14 mouse cellular contexts compared by ENCODE assay signal in the genomic region with DNA sequence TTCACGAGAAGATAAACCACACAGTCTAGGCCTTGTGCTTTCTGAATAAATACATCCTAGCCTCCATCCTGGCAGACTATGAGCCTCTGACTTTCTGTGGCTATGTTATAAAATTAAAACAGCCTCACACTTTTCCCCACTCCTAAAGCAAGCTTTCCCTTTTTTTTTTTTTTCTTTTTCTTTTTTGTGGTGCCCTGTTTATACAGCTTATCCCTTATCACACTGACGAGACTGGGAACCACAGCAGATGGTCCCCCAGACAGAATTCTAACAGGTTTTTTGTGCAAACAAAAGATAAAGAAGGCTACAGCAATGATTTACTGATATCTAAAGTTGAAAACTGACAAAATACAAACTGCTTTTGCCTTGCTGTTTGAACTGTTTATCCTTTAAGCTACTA. TPM values are rescaled to one million over a fixed set of nuclear protein-coding genes. Genes with fewer than 3 reads are reported as not detected.
DNase-seq lines count a peak whose midpoint lies in the region; ATAC-seq and TF ChIP-seq lines count a peak whose summit lies in the region.
"Had no signal": no experiment of that assay in that cellular context is flagged by ENCODE, and none has a peak within 500 bp of the region (broad histone marks: within the 10 kb centered on the region; RNA-seq: fewer than 3 reads in every experiment).

No protein-coding gene starts in this region.

- intact Hi-C loops in left cerebral cortex, adult 2 months (cut with DNase I): no loop called here

- H3K4me1 ChIP-seq in hindbrain, embryonic 10.5 days (replicated peaks): peaks cover 39% of the 10 kb centered on the region
- H3K4me1 ChIP-seq in hindbrain, embryonic 13.5 days (replicated peaks): peaks cover 19% of the 10 kb centered on the region
- H3K4me1 ChIP-seq in stomach, embryonic 14.5 days (ENCODE audit: control insufficient read depth, insufficient read depth, low read length): peaks cover 21% of the 10 kb centered on the region
- no peaks in the 10 kb centered on the region for H3K4me1 ChIP-seq in stomach, postnatal 0 days (replicated peaks; ENCODE audit: control insufficient read depth, insufficient read depth)
- H3K4me1 ChIP-seq in liver, embryonic 13.5 days (replicated peaks): peaks cover 28% of the 10 kb centered on the region

- H3K36me3 ChIP-seq in hindbrain, embryonic 10.5 days: no peaks in the 10 kb centered on the region
- no peaks in the 10 kb centered on the region for H3K36me3 ChIP-seq in hindbrain, embryonic 13.5 days
- no peaks in the 10 kb centered on the region for H3K36me3 ChIP-seq in stomach, embryonic 14.5 days (ENCODE audit: control insufficient read depth, insufficient read depth, low read length)
- no peaks in the 10 kb centered on the region for H3K36me3 ChIP-seq in stomach, postnatal 0 days (ENCODE audit: control insufficient read depth, insufficient read depth, low read length)
- no peaks in the 10 kb centered on the region for H3K36me3 ChIP-seq in liver, embryonic 13.5 days
- H3K36me3 ChIP-seq: heart, embryonic 10.5 days; liver, embryonic 15.5 days had no signal

- peak overlapping the region; percentile 56; the same call in 1 of the 2 replicates for H3K27ac ChIP-seq in hindbrain, embryonic 10.5 days
- no peak overlapping the region for H3K27ac ChIP-seq in hindbrain, embryonic 13.5 days
- H3K27ac ChIP-seq in stomach, embryonic 14.5 days (ENCODE audit: low read length): peak overlapping the region; percentile 58; the same call in 1 of the 2 replicates
- no peak overlapping the region for H3K27ac ChIP-seq in stomach, postnatal 0 days (replicated peaks)
- H3K27ac ChIP-seq in liver, embryonic 13.5 days: no peak overlapping the region
- no peak overlapping the region for H3K27ac ChIP-seq in left cerebral cortex, adult 2 months
- H3K27ac ChIP-seq: liver, embryonic 15.5 days had no signal

- TF ChIP-seq EP300 in stomach, postnatal 0 days (optimal IDR thresholded peaks at IDR 0.05): no peak

- no peak for DNase-seq in hindbrain, embryonic 10.5 days (ENCODE audit: low spot score)
- no peak for DNase-seq in stomach, postnatal 0 days (ENCODE audit: low spot score)
- DNase-seq in liver, embryonic 13.5 days: no peak
- no peak for DNase-seq in right cerebral cortex, adult 2 months (ENCODE audit: low spot score in 2 of 2)
- DNase-seq in left cerebral cortex, adult 2 months (ENCODE audit: extremely low spot score in 1 of 2, low spot score in 2 of 2): no peak
- DNase-seq in right cerebral cortex, postnatal 36 days (ENCODE audit: low spot score in 2 of 2): no peak
- DNase-seq: cerebellum, adult 18-20 months; kidney, adult 2 months; thymus, adult 2 months had no signal

- H3K9ac ChIP-seq in hindbrain, embryonic 13.5 days: no peak overlapping the region
- no peak overlapping the region for H3K9ac ChIP-seq in stomach, embryonic 14.5 days (replicated peaks; ENCODE audit: low read depth, low read length)
- no peak overlapping the region for H3K9ac ChIP-seq in stomach, postnatal 0 days (ENCODE audit: low read length)
- no peak overlapping the region for H3K9ac ChIP-seq in liver, embryonic 13.5 days
- H3K9ac ChIP-seq: liver, embryonic 15.5 days had no signal

- no peak overlapping the region for H3K4me2 ChIP-seq in hindbrain, embryonic 13.5 days
- H3K4me2 ChIP-seq in stomach, embryonic 14.5 days (replicated peaks; ENCODE audit: low read depth, low read length): no peak overlapping the region
- H3K4me2 ChIP-seq in stomach, postnatal 0 days (replicated peaks; ENCODE audit: low read depth): no peak overlapping the region
- no peak overlapping the region for H3K4me2 ChIP-seq in liver, embryonic 13.5 days
- H3K4me2 ChIP-seq: liver, embryonic 15.5 days had no signal

- no peaks in the 10 kb centered on the region for H3K9me3 ChIP-seq in hindbrain, embryonic 10.5 days
- H3K9me3 ChIP-seq in hindbrain, embryonic 13.5 days: no peaks in the 10 kb centered on the region
- H3K9me3 ChIP-seq in stomach, embryonic 14.5 days (ENCODE audit: control insufficient read depth, low read depth, low read length): no peaks in the 10 kb centered on the region
- no peaks in the 10 kb centered on the region for H3K9me3 ChIP-seq in stomach, postnatal 0 days (ENCODE audit: control insufficient read depth, low read length)
- H3K9me3 ChIP-seq in liver, embryonic 13.5 days (replicated peaks): no peaks in the 10 kb centered on the region
- H3K9me3 ChIP-seq: heart, embryonic 10.5 days; liver, embryonic 15.5 days had no signal

- ATAC-seq in hindbrain, embryonic 13.5 days (ENCODE audit: low FRiP score): no peak
- peak; percentile 38; the same call in 1 of the 2 replicates for ATAC-seq in stomach, embryonic 14.5 days (ENCODE audit: insufficient number of reproducible peaks, insufficient read depth, low FRiP score, low read depth)
- no peak for ATAC-seq in stomach, postnatal 0 days (ENCODE audit: low FRiP score, low TSS enrichment)
- 0 out of 2 replicates have a peak, but pooled peaks have one; percentile 23 for ATAC-seq in liver, embryonic 13.5 days (ENCODE audit: low read depth)

- no peaks in the 10 kb centered on the region for H3K27me3 ChIP-seq in hindbrain, embryonic 10.5 days (ENCODE audit: insufficient read depth, poor library complexity, severe bottlenecking)
- no peaks in the 10 kb centered on the region for H3K27me3 ChIP-seq in hindbrain, embryonic 13.5 days
- no peaks in the 10 kb centered on the region for H3K27me3 ChIP-seq in stomach, embryonic 14.5 days (ENCODE audit: control insufficient read depth, insufficient read depth, low read length)
- no peaks in the 10 kb centered on the region for H3K27me3 ChIP-seq in stomach, postnatal 0 days (ENCODE audit: control insufficient read depth, insufficient read depth, low read length)
- no peaks in the 10 kb centered on the region for H3K27me3 ChIP-seq in liver, embryonic 13.5 days
- H3K27me3 ChIP-seq: liver, embryonic 15.5 days had no signal

- WGBS in hindbrain, embryonic 10.5 days: 71% methylated on average over 2 of the region's 2 CpGs
- 58% methylated on average over 2 of the region's 2 CpGs for WGBS in hindbrain, embryonic 13.5 days
- 24% methylated on average over 2 of the region's 2 CpGs for WGBS in stomach, embryonic 14.5 days
- WGBS in stomach, postnatal 0 days: 33% methylated on average over 2 of the region's 2 CpGs
- 29% methylated on average over 2 of the region's 2 CpGs for WGBS in liver, embryonic 13.5 days (ENCODE audit: insufficient replicate concordance)

- TF ChIP-seq CTCF in stomach, postnatal 0 days (IDR thresholded peaks at IDR 0.05; ENCODE audit: low read depth): no peak
- TF ChIP-seq CTCF in left cerebral cortex, adult 2 months (IDR thresholded peaks at IDR 0.05): no peak

- no peak overlapping the region for H3K4me3 ChIP-seq in hindbrain, embryonic 10.5 days
- no peak overlapping the region for H3K4me3 ChIP-seq in hindbrain, embryonic 13.5 days
- no peak overlapping the region for H3K4me3 ChIP-seq in stomach, embryonic 14.5 days (ENCODE audit: low read depth, low read length)
- H3K4me3 ChIP-seq in stomach, postnatal 0 days (ENCODE audit: low read depth, low read length): no peak overlapping the region
- no peak overlapping the region for H3K4me3 ChIP-seq in liver, embryonic 13.5 days (replicated peaks)
- H3K4me3 ChIP-seq in left cerebral cortex, adult 2 months: no peak overlapping the region
- H3K4me3 ChIP-seq: erythroblast, embryonic 14.5 days; heart, embryonic 10.5 days; liver, embryonic 15.5 days had no signal

RNA-seq across cellular contexts. Expression of a gene that starts 29.0 kb away (rescaled TPM):
- polyA plus RNA-seq in hindbrain, embryonic 10.5 days (2016; fragmentation: Nextera tagmentation; extraction: Ambion mirVana): 29.6 and 32.8 TPM in 2 replicates
- polyA plus RNA-seq in hindbrain, embryonic 13.5 days (2015; fragmentation: Nextera tagmentation; extraction: Ambion mirVana): 24.3 and 25.2 TPM in 2 replicates
- 37.0 and 44.8 TPM in 2 replicates for polyA plus RNA-seq in stomach, embryonic 14.5 days (2014; fragmentation: Nextera tagmentation; extraction: Ambion mirVana)
- 14.7 and 15.5 TPM in 2 replicates for polyA plus RNA-seq in stomach, postnatal 0 days (2015; fragmentation: Nextera tagmentation; extraction: Ambion mirVana)
- polyA plus RNA-seq in liver, embryonic 13.5 days (2015; fragmentation: Nextera tagmentation; extraction: Ambion mirVana): 10.0 and 13.5 TPM in 2 replicates
- total RNA-seq in left cerebral cortex, adult 2 months (2021): 10 to 100 TPM; 23.2 to 23.8 TPM

Comparison
In these comparisons a context has a peak if more than half of its experiments do, and no peak if none do; other contexts are left out.
1. H3K27ac ChIP-seq: peak in hindbrain, embryonic 10.5 days (single experiment) and stomach, embryonic 14.5 days (single experiment); none in hindbrain, embryonic 13.5 days (single experiment), stomach, postnatal 0 days (single experiment), liver, embryonic 13.5 days (single experiment) and left cerebral cortex, adult 2 months (single experiment).
2. ATAC-seq: peak in stomach, embryonic 14.5 days (single experiment) and liver, embryonic 13.5 days (single experiment); none in hindbrain, embryonic 13.5 days (single experiment) and stomach, postnatal 0 days (single experiment).